Mouse (Mus musculus): Measurements from ENCODE around the gene Gm11992.

The Gm11992 gene

GRCm38 (mm10) chr11:9048011-9048702 is at the start of gene Gm11992:
Gene Gm11992 (plus strand): TSS chr11:9048594.
- Histone ChIP-seq H3K27me3 (ENCODE audit: insufficient read depth, low read length) (peaks cover 18% of the 10 kb centered on the region), H3K9me3 (ENCODE audit: low read length) (no peaks in the 10 kb centered on the region), H3K36me3 (ENCODE audit: insufficient read depth, low read length) (no peaks in the 10 kb centered on the region), H3K4me3 (replicated peaks; ENCODE audit: low read length) (peak within 1 kb of the TSS; percentile 86), H3K4me1 (replicated peaks; ENCODE audit: low read depth, low read length) (peaks cover 23% of the 10 kb centered on the region)
- TF ChIP-seq NANOG (IDR thresholded peaks at IDR 0.05; ENCODE audit: borderline replicate concordance, low read length) (no peak), CTCF (conservative IDR thresholded peaks at IDR 0.05; ENCODE audit: low read length) (no peak), POU5F1 (IDR thresholded peaks at IDR 0.05; ENCODE audit: borderline replicate concordance, low read length) (no peak)

- Histone ChIP-seq H3K4me3 (replicated peaks; ENCODE audit: low read length) (no peak overlapping the region), H3K36me3 (ENCODE audit: insufficient read depth, low read length) (peaks cover 54% of the 10 kb centered on the region), H3K9me3 (ENCODE audit: low read length) (no peaks in the 10 kb centered on the region), H3K27me3 (ENCODE audit: insufficient read depth, low read length) (no peaks in the 10 kb centered on the region), H3K4me1 (replicated peaks; ENCODE audit: low read depth, low read length) (peaks cover 10% of the 10 kb centered on the region)
- TF ChIP-seq NANOG (IDR thresholded peaks at IDR 0.05; ENCODE audit: borderline replicate concordance, low read length) (no peak), CTCF (conservative IDR thresholded peaks at IDR 0.05; ENCODE audit: low read length) (no peak), POU5F1 (IDR thresholded peaks at IDR 0.05; ENCODE audit: borderline replicate concordance, low read length) (no peak)
Measured at GRCm38 (mm10) chr11:9008761-9009160, 39.6 kb upstream of the Gm11992 start.

- TF ChIP-seq POU5F1 (IDR thresholded peaks at IDR 0.05; ENCODE audit: borderline replicate concordance, low read length) (no peak), NANOG (IDR thresholded peaks at IDR 0.05; ENCODE audit: borderline replicate concordance, low read length) (no peak), CTCF (conservative IDR thresholded peaks at IDR 0.05; ENCODE audit: low read length) (no peak)
- peaks cover 10% of the 10 kb centered on the region for H3K4me1 ChIP-seq (replicated peaks; ENCODE audit: low read depth, low read length)
- peak overlapping the region; percentile 92 for H3K4me3 ChIP-seq (replicated peaks; ENCODE audit: low read length)
- no peaks in the 10 kb centered on the region for H3K9me3 ChIP-seq (ENCODE audit: low read length)
- H3K27me3 ChIP-seq (ENCODE audit: insufficient read depth, low read length): no peaks in the 10 kb centered on the region
- H3K36me3 ChIP-seq (ENCODE audit: insufficient read depth, low read length): peaks cover 38% of the 10 kb centered on the region
Measured at GRCm38 (mm10) chr11:9010416-9010815, 38.0 kb upstream of the Gm11992 start.

- TF ChIP-seq NANOG (IDR thresholded peaks at IDR 0.05; ENCODE audit: borderline replicate concordance, low read length): no peak
- no peak for TF ChIP-seq POU5F1 (IDR thresholded peaks at IDR 0.05; ENCODE audit: borderline replicate concordance, low read length)
- TF ChIP-seq CTCF (conservative IDR thresholded peaks at IDR 0.05; ENCODE audit: low read length): no peak
- Histone ChIP-seq H3K36me3 (ENCODE audit: insufficient read depth, low read length) (peaks cover 33% of the 10 kb centered on the region), H3K4me3 (replicated peaks; ENCODE audit: low read length) (peak within 1 kb of the TSS; percentile 92), H3K27me3 (ENCODE audit: insufficient read depth, low read length) (0 out of 2 replicates have a peak, but pooled peaks cover under 1% of the 10 kb centered on the region), H3K4me1 (replicated peaks; ENCODE audit: low read depth, low read length) (peaks cover 10% of the 10 kb centered on the region), H3K9me3 (ENCODE audit: low read length) (no peaks in the 10 kb centered on the region)
Measured at GRCm38 (mm10) chr11:9010853-9011339, 37.5 kb upstream of the Gm11992 start, which contains the start of gene Hus1. Gene Hus1 (minus strand): TSS chr11:9011191.

GRCm38 (mm10) chr11:9011348-9011747 is 37.0 kb upstream of the Gm11992 start:
- Histone ChIP-seq H3K9me3 (ENCODE audit: low read length) (no peaks in the 10 kb centered on the region), H3K36me3 (ENCODE audit: insufficient read depth, low read length) (peaks cover 28% of the 10 kb centered on the region), H3K4me1 (replicated peaks; ENCODE audit: low read depth, low read length) (peaks cover 10% of the 10 kb centered on the region), H3K27me3 (ENCODE audit: insufficient read depth, low read length) (0 out of 2 replicates have a peak, but pooled peaks cover 2% of the 10 kb centered on the region), H3K4me3 (replicated peaks; ENCODE audit: low read length) (peak overlapping the region; percentile 92)
- no peak for TF ChIP-seq NANOG (IDR thresholded peaks at IDR 0.05; ENCODE audit: borderline replicate concordance, low read length)
- no peak for TF ChIP-seq CTCF (conservative IDR thresholded peaks at IDR 0.05; ENCODE audit: low read length)
- no peak for TF ChIP-seq POU5F1 (IDR thresholded peaks at IDR 0.05; ENCODE audit: borderline replicate concordance, low read length)

GRCm38 (mm10) chr11:9014740-9015139 is 33.7 kb upstream of the Gm11992 start:
- H3K36me3 ChIP-seq (ENCODE audit: insufficient read depth, low read length): peaks cover under 1% of the 10 kb centered on the region; the same call in 1 of the 2 replicates
- H3K27me3 ChIP-seq (ENCODE audit: insufficient read depth, low read length): 0 out of 2 replicates have a peak, but pooled peaks cover 2% of the 10 kb centered on the region
- TF ChIP-seq CTCF (conservative IDR thresholded peaks at IDR 0.05; ENCODE audit: low read length) (no peak), NANOG (IDR thresholded peaks at IDR 0.05; ENCODE audit: borderline replicate concordance, low read length) (no peak), POU5F1 (IDR thresholded peaks at IDR 0.05; ENCODE audit: borderline replicate concordance, low read length) (no peak)

GRCm38 (mm10) chr11:9018491-9019267 is 29.7 kb upstream of the Gm11992 start:
- Histone ChIP-seq H3K36me3 (ENCODE audit: insufficient read depth, low read length) (no peaks in the 10 kb centered on the region), H3K4me1 (replicated peaks; ENCODE audit: low read depth, low read length) (no peaks in the 10 kb centered on the region), H3K4me3 (replicated peaks; ENCODE audit: low read length) (no peak overlapping the region), H3K27me3 (ENCODE audit: insufficient read depth, low read length) (peaks cover 2% of the 10 kb centered on the region; the same call in 1 of the 2 replicates), H3K9me3 (ENCODE audit: low read length) (no peaks in the 10 kb centered on the region)
- no peak for TF ChIP-seq CTCF (conservative IDR thresholded peaks at IDR 0.05; ENCODE audit: low read length)
- no peak for TF ChIP-seq NANOG (IDR thresholded peaks at IDR 0.05; ENCODE audit: borderline replicate concordance, low read length)
- TF ChIP-seq POU5F1 (IDR thresholded peaks at IDR 0.05; ENCODE audit: borderline replicate concordance, low read length): no peak

More at GRCm38 (mm10) chr11:9014740-9015139, 33.7 kb upstream of the Gm11992 start:
- Histone ChIP-seq H3K9me3 (ENCODE audit: low read length) (no peaks in the 10 kb centered on the region), H3K4me1 (replicated peaks; ENCODE audit: low read depth, low read length) (peaks cover 7% of the 10 kb centered on the region), H3K4me3 (replicated peaks; ENCODE audit: low read length) (no peak overlapping the region)

- H3K4me1 ChIP-seq (replicated peaks; ENCODE audit: low read depth, low read length): no peaks in the 10 kb centered on the region
- H3K9me3 ChIP-seq (ENCODE audit: low read length): no peaks in the 10 kb centered on the region
- no peaks in the 10 kb centered on the region for H3K36me3 ChIP-seq (ENCODE audit: insufficient read depth, low read length)
- peaks cover 2% of the 10 kb centered on the region; the same call in 1 of the 2 replicates for H3K27me3 ChIP-seq (ENCODE audit: insufficient read depth, low read length)
- no peak overlapping the region for H3K4me3 ChIP-seq (replicated peaks; ENCODE audit: low read length)
- TF ChIP-seq POU5F1 (IDR thresholded peaks at IDR 0.05; ENCODE audit: borderline replicate concordance, low read length): no peak
- TF ChIP-seq CTCF (conservative IDR thresholded peaks at IDR 0.05; ENCODE audit: low read length): no peak
- no peak for TF ChIP-seq NANOG (IDR thresholded peaks at IDR 0.05; ENCODE audit: borderline replicate concordance, low read length)
Measured at GRCm38 (mm10) chr11:9020207-9020606, 28.2 kb upstream of the Gm11992 start.

Data from E14TG2a.4 (cell line).